Mouse (Mus musculus): ENCODE measurements around the gene Lamc2.

DNA sequence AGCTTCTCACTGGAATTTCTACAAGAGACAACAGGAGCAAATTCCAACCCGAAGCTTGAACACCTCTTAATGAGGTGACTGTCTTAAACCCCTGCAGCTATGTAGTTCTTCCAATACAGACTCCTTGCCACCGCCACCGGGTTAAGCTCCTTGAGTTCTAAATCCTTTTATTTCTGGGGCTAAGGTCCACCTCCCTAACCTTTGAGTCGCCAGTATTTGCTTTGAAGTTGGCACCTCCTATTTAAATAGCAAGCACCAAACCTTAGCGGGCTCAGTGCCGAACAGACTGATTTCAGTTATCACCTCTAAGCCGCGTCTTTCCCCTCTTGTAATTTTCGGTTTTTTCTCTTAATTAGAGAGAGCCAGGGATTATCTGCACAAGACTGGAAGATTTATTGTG, 112.8 kb downstream of the Lamc2 start:
- TF ChIP-seq CTCF (IDR thresholded peaks at IDR 0.05; ENCODE audit: borderline replicate concordance, insufficient read depth, low read depth, low read length) = no peak
- TF ChIP-seq POLR2A (IDR thresholded peaks at IDR 0.05; ENCODE audit: borderline replicate concordance, insufficient read depth, low read length) = no peak
